Mouse (Mus musculus) olfactory bulb, adult 2 months (tissue): ENCODE data around the gene Rab3gap1. TPM values are rescaled to one million over a fixed set of nuclear protein-coding genes. Genes with fewer than 3 reads are reported as not detected.

Experiments used
- H3K27ac ChIP-seq: fragments of 200-500 bp; 2 replicates; pipeline ENCODE4 v1.5.1; 2012; ENCODE audit warnings: low read depth, low read length; ENCODE audit not compliant: insufficient read depth
- H3K4me1 ChIP-seq: fragments of 200-500 bp; 2 replicates; pipeline ENCODE4 v1.6.1; 2012; ENCODE audit warnings: low read length; ENCODE audit not compliant: control insufficient read depth, insufficient read depth
- H3K4me3 ChIP-seq: fragments of 200-500 bp; 2 replicates; pipeline ENCODE4 v1.5.1; 2012; ENCODE audit warnings: mild to moderate bottlenecking, low read depth, low read length, moderate library complexity; ENCODE audit not compliant: insufficient read depth
- CTCF ChIP-seq: fragments of 200-500 bp; IDR thresholded peaks from 2 replicates; pipeline ENCODE4 v1.5.1; 2012; ENCODE audit warnings: low read depth, mild to moderate bottlenecking, low read length, moderate library complexity; ENCODE audit not compliant: insufficient read depth
- POLR2A ChIP-seq: fragments of 200-500 bp; IDR thresholded peaks from 2 replicates; pipeline ENCODE4 v1.6.1; 2012; ENCODE audit warnings: mild to moderate bottlenecking, low read depth, low read length, moderate library complexity; ENCODE audit not compliant: insufficient read depth
- WGBS: fragments of 180-500 bp; shearing (Covaris S2); methylation state at CpG from one replicate; pipeline ENCODE4 v1.1.7; 2018; 5-methylcytosine and 5-hydroxymethylcytosine counted together
- polyA plus RNA-seq: library from polyadenylated mRNA; stranded (reverse); fragments of >200 nt; gene quantifications from 2 replicates; pipeline ENCODE4 v1.2.4, GENCODE M21; 2012; ENCODE audit warnings: low replicate concordance; ENCODE audit not compliant: missing spikeins, insufficient read depth, insufficient read length

Rab3gap1 gene
- polyA plus RNA-seq, 1 experiment, result 150 TPM

- 77% methylated on average over 7 of the region's 7 CpGs for WGBS
- no peak for TF ChIP-seq CTCF
- no peak for TF ChIP-seq POLR2A
- Histone ChIP-seq H3K4me3 (no peak overlapping the region), H3K4me1 (peaks cover 2% of the 10 kb centered on the region; the same call in 1 of the 2 replicates), H3K27ac (no peak overlapping the region)
Measured at GRCm38 (mm10) chr1:127850075-127850610, 18.4 kb upstream of the Rab3gap1 start.

GRCm38 (mm10) chr1:127854486-127855222 is 13.9 kb upstream of the Rab3gap1 start, which contains the start of gene Map3k19:
Gene Map3k19, minus strand, starts transcription at chr1:127855031.
- Histone ChIP-seq H3K27ac (peak within 1 kb of the TSS; percentile 62; the same call in 1 of the 2 replicates), H3K4me3 (peak within 1 kb of the TSS; percentile 22; the same call in 1 of the 2 replicates), H3K4me1 (peaks cover 2% of the 10 kb centered on the region; the same call in 1 of the 2 replicates)
- TF ChIP-seq POLR2A, result no peak
- no peak for TF ChIP-seq CTCF
- WGBS, result 29% methylated on average over 14 of the region's 14 CpGs

- Histone ChIP-seq H3K27ac (no peak overlapping the region), H3K4me3 (no peak overlapping the region), H3K4me1 (peaks cover 2% of the 10 kb centered on the region; the same call in 1 of the 2 replicates)
- TF ChIP-seq CTCF (no peak), POLR2A (no peak)
- 81% methylated on average over 9 of the region's 9 CpGs for WGBS
Measured at GRCm38 (mm10) chr1:127858945-127859648, 9.5 kb upstream of the Rab3gap1 start.

GRCm38 (mm10) chr1:127859799-127860400 is 8.7 kb upstream of the Rab3gap1 start:
- no peak overlapping the region for H3K4me3 ChIP-seq
- H3K27ac ChIP-seq, result no peak overlapping the region
- H3K4me1 ChIP-seq, result no peaks in the 10 kb centered on the region
- TF ChIP-seq CTCF, result no peak
- no peak for TF ChIP-seq POLR2A
- WGBS, result 85% methylated on average over 6 of the region's 6 CpGs

- Histone ChIP-seq H3K4me1 (no peaks in the 10 kb centered on the region), H3K4me3 (no peak overlapping the region), H3K27ac (no peak overlapping the region)
- WGBS, result 95% methylated on average over 4 of the region's 4 CpGs
- TF ChIP-seq CTCF (no peak), POLR2A (no peak)
Measured at GRCm38 (mm10) chr1:127860492-127860891, 8.1 kb upstream of the Rab3gap1 start.

GRCm38 (mm10) chr1:127861900-127862299 is 6.7 kb upstream of the Rab3gap1 start:
- H3K4me3 ChIP-seq, result no peak overlapping the region
- no peak overlapping the region for H3K27ac ChIP-seq
- 79% methylated on average over 5 of the region's 5 CpGs for WGBS
- H3K4me1 ChIP-seq, result no peaks in the 10 kb centered on the region
- TF ChIP-seq POLR2A, result no peak
- no peak for TF ChIP-seq CTCF

GRCm38 (mm10) chr1:127863806-127864205 is 4.8 kb upstream of the Rab3gap1 start:
- TF ChIP-seq CTCF (no peak), POLR2A (no peak)
- 34% methylated on average over 7 of the region's 7 CpGs for WGBS
- H3K27ac ChIP-seq, result no peak overlapping the region

GRCm38 (mm10) chr1:127869276-127869675 is 703 bp downstream of the Rab3gap1 start:
- TF ChIP-seq POLR2A, result no peak
- TF ChIP-seq CTCF, result no peak
- Histone ChIP-seq H3K4me1 (no peaks in the 10 kb centered on the region; the same call in 1 of the 2 replicates), H3K4me3 (peak overlapping the region; percentile 61), H3K27ac (no peak overlapping the region; the same call in 1 of the 2 replicates)
- WGBS, result 28% methylated on average over 8 of the region's 8 CpGs

More at GRCm38 (mm10) chr1:127863806-127864205, 4.8 kb upstream of the Rab3gap1 start:
- no peaks in the 10 kb centered on the region; the same call in 1 of the 2 replicates for H3K4me1 ChIP-seq
- no peak overlapping the region for H3K4me3 ChIP-seq
